Mouse (Mus musculus) adrenal gland, adult 18-20 months (tissue): ENCODE data around the gene Chrnb1. TPM values are rescaled to one million over a fixed set of nuclear protein-coding genes. Genes with fewer than 3 reads are reported as not detected.

Experiments used
- DNase-seq, 2 experiments: peaks; one replicate each; pipeline ENCODE4 v3.0.0; 2021 to 2022; ENCODE audit warnings: low spot score in 2 of 2
- total RNA-seq, 2 experiments: library from RNA; stranded (reverse); gene quantifications; 1 replicate in 1 of 2; 2 replicates in 1 of 2; pipeline ENCODE4 v1.2.3; 2021

The Chrnb1 gene
- total RNA-seq, 2 experiments from 2014 or later = 1.3 to 3.9 TPM

DNA sequence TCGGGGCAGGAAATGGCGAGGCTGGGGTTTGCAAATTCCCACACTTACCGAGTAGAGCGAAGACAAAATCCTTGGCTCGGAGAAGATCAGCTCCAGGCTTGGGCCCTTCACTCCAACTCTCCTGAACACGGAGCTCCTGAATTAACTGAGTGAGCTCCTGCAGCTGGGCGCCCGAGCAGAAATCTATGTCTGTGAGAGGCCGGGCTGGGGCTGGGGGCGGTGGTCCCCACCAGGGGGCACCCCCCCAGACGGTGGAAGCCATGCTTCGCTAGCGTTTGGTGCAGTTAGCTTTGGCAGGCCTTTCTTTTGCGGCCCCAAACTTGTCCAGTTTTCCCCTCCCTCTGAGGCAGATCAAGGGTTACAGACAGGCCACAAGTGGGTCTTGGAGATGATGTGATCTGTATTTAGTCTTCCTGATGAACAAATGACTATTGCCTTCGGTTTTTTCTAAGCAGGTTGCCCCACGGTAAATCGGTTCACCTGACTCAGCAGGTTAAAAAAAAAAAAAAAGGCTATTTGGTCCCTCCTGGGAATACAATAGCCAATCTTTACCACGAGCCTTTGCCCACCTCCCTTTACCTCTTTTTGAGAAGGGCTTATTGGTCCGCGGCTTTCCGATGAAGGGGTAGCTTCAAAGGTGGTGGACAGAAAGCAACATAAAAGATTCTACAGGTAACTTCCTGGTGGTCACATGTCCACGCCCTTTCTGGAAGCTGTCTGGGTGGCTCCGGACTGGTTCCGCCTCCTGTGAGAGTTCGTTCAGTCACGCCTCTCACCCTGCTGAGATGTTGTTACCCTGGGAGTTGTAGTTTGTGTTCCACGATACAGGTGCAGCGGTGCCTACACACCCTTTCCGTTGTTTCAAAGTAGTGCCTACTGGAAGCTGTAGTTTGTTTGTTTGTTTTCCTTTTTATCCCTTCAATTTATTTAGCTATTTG is 9.5 kb upstream of the Chrnb1 start, which contains the start of gene Tmem102:
Tmem102 (minus strand) TSS at position 653 of the 938 bp plus-strand sequence.
- DNase-seq = no peak

DNA sequence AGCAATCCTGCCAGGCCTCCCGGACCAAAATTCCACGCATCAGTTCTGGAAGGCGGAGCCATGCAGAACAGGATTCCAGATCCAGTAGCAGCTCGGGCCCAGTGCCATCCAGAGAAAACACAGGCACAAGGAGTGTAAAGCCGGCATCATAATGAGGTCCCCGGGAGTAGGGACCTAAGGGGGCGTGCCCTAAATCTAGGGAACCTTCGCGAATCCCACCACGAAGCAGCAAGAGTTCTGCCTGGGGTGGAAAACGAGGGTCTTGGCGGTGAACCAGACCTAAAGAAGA is 8.9 kb upstream of the Chrnb1 start:
- peak in 1 of 2 experiments; percentile 23 for DNase-seq

DNA sequence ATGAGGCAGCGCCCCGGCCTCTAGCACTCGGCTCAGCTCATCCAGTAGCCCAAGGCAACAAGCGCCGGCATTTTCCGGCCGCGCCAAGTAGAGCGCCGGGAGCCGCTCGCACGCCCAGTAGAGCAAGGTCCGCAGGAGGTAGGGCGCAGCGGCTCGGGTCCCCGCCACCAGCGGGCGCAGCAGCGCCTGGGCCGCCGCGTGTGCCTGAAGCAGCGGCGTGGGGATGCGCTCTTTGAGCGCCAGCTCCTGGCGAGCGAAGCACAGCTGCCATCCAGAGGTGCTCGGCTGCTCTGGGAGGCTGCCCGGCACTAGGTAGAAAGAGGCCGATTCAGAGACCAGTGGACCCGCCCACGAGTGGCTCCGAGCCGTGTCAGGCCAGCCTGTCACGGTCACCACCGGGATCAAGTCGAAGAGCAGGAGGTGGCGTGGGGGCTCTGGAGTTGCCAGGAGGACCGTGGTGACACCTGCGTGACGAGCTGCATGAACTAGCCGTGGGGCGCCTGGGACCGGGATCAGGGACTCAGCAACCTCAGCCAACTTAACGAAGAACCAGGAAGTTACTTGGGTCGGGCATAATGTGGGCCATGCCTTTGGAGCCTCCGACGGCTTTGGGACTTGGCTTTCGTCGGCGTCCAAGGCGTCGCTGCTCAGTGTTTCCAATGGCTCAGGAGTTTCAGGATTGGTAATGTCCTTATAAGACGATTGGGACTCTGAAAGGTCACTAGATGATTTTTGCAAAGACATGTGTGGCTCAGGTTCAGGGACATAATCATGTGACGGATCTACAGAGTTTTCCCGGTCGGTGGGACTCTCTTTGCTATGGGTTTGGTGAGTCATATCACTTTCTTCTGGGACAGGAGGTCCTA is 8.3 kb upstream of the Chrnb1 start:
- DNase-seq = peak; percentile 78 to 82

DNA sequence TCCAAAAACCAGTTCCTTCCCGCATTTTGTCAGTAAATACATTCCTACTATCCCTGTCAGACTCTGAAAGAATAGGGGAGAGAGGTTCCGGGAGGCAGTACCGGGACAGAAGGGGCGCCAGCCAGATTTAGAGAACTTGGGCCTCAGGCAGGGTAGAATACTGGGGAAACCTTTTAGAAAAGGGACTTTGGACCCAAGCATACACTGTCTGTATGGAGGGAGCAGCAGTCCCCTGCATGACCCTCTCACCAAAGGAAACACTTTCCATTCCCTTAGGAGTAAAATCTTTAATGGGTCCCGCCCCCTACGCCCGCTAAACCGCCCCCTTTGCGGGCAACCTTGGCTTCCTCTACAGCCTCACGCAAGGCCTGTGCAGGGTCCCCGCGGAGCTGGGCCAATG is 7.6 kb upstream of the Chrnb1 start:
- DNase-seq = no peak

DNA sequence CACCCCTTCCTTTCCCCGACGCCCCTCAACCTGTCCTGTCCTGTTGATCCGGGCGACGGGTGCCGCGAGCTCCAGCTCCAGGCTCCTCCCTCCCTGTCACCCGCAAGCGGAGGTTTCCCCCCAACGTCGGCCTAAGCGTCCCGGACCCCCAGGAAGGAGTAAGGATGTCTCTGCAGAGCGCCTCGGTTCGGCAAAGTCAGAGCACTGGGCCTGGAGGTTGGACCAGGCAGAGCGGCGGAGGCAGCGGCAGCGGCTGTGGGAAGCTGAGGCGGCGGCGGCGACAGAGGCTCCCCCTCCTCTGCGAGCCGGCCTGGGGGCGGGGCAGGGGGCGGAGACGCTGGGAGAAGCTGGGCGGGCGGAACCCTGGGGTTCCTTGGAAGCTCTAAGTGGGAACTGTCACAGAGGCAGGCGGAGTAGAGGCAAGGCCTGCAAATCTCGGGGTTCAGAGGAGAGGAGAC is 6.9 kb upstream of the Chrnb1 start:
- peak; percentile 87 to 89 for DNase-seq

DNA sequence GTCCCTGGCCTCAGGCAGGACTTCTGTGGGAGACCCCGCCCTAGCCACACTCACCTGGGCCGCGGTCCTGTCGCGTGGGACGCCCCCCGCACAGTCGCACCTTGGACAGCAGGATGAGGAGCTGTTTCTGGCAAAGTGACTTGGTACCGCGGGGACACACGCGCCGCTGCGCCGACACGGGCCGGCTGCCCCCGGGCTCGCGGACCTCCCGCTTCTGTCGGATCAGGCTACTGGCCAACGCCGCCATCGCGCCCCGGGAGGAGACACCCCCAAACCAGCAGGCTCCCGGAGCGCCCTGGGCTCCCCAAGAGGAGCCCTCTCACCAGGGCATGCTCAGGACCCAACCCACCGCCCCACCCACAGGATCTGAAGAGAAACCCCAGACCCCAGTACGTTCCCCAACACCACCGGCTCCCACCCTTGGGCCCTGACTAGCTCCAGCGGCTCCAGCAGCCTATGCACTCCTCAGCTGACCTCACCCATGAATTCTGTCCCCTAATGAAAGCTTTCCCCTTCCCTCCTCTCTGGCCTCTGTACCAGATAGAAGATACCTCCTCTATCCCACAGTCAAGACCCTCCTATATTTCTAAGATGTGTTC is 5.7 kb upstream of the Chrnb1 start, which contains the start of gene Fgf11:
Fgf11 (minus strand) TSS at position 479 of the 599 bp plus-strand sequence.
- no peak for DNase-seq

DNA sequence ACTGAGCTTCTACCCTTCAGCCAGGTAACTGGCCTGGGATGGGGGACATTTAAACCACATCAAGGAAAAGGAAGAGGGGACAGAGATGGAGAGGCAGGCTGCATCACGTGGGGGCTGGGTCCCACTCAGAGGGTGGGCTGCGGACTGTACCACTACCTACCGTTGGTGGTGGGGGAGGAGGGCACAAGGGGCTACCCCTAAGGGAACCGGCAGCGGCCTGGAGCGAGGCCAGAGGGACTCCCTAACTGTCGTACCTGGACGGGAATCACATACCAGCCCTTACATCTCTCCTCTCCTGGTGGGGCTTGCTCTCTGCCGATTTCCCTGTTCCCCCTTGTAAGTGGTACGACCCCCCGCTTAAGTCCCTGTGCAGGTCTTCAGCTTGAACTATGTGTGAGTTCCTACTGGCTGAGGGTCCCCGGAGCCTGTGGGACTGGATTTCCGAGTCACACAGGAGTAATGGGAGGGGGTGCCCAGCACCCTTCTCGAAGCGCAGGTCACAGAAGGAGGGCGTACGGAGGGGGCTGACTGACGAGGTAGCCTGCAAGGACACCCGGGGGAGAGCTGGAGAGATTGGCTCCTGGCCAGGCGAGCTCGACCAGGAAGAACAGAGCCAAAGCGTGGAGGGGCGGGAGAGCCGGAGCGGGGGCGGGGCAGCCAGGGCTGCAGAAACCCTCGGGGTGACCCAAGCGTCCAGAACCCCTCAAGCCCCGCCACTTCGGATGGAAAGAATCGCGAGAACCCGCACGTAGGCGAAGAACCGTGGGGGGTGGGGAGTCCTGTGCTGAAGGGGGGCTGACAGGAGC is 4.9 kb upstream of the Chrnb1 start:
- DNase-seq = peak in 1 of 2 experiments; percentile 65

DNA sequence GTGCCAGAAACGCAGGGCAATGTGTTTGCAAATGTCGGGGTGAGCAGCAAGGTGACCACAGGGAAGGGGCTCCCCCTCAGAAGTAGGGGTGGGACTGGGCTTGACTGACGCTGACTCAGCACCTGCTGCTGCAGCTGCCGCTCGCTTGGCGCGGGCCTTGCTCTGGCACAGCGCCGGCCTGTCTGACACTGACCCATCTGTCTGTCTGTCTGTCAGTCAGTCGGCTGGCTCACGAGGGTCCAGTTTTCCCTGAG is 4.3 kb upstream of the Chrnb1 start:
- DNase-seq = no peak

DNA sequence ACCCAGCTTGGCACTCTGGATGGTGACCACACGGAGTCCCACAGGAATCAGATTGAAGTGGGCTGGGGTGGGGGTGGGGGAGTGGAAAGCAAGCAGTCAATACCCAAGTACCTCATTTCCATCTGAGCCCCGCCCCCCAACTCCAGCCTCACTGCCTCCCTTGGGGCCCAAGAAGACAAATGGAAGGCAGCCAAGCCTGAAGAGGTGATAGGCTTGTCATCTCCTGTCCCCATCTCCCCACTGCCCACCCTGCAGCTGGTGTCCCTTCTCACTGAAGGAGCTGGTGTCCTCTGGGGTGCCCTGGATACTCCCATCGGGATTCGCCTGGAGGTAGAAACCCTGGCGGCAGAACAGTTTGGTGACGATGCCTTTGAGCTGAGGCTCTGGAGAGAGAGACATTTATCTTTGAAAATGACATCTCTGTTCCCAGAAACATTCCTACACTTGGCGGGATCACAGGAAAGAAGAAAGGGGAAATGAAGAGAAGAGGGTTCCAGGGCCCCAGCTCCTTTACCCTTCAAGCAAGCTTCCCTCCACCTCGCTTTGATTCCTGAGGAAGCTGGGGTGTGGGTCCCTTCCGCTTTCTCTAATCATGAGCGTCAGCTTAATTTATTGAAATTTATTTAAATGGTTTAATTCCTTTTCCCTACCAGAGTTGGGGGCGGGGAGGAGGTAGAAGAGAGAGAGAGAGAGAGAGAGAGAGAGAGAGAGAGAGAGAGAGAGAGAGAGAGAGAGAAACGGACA is 3.8 kb upstream of the Chrnb1 start:
- DNase-seq = no peak

DNA sequence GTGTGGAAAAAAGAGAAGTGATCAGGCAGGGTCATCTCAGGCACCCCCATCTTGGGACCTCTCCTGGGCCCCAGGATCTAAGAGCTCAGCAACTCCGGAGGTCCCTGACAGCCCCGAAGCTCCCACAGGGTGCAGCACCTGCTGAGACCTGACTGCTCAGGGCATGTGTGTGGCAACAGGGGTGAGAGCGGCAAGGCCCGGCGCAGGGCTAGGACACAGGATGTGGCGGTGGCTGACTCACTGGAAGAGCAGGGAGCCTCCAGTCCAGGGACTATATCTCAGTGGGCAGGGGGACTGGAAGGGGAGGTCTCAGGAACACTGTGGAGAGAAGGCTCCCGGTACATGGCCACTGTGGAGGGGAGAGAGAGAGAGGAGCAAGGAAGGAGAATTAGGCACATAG is 2.2 kb upstream of the Chrnb1 start:
- DNase-seq = no peak

DNA sequence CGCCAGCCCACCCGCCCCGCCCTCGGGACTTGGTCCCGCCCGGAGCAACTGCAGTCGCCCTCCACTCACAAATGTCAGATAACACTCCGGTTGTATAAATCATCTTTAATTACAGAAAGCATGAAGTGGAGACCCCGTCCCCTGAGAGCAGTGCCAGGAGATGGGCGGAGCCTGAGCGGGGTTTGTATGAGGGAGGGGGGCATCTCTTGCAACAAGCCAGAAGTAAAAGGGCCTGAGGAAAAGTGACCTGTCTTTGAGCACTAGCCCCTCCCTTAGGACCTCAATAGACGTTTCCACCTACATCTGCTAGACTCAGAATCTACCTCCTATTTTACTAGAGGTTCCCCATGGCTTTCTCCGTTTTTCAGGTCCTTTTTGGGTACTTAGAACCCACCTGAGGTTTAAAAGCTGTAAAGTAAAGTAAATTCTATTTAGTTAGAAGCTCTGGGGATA is 266 bp upstream of the Chrnb1 start:
- no peak for DNase-seq

DNA sequence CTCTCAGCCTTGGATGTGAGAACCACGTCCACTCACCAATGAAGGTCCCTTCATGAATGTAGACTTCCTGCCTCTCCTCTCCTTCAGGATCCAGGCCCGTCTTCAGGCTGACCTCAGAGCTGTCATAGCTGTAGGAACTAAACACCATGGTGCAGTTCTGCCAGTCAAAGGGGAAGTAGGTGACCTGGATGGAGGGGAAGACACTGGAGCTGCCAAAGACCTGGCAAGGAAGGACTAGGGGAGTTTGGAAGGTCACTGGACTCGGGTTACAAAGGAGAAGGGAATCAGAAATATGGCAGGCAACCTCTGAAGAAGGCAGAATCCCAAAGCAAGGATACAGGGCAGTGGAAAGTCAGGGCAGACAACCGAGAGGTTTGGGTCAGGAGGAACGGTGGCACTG is 2.3 kb downstream of the Chrnb1 start:
- DNase-seq = no peak

DNA sequence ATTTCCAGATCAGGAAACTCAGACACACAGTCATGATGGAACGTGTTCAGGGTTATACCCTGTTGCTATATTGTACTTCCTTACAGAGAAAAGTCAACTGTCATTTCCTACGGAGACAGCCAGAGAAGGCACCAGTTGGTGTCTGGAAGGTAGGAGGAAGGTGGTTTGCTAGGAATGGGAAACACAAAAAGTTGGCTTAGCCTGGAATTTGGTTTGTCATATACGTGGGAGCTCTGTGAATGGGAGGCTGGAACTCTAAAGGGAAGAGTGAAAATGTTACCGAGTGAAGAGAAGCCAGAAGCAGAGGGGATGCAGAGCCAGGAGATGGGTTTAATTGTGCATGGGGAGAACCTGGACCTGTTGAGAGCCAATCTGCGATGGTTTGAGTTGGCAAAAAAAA is 4.3 kb downstream of the Chrnb1 start:
- DNase-seq = no peak

DNA sequence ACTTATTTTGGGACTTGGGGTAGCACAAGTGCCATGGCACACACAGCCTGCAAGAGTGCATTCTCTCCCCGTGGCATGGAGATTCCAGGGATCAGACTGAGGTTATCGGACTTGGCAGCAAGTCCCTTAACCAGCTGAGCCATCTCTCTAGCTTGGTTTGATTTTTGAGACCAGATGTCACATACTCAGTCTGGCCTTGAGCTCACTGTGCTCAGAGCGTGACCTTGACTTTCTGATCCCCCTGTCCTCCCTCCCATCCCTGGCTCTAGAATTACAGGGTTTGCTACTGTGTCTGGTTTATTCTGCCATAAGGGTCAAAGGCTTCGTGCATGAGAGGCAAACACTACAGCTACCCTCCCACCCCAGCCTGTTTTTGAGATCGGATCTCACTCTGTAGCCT is 6.3 kb downstream of the Chrnb1 start:
- no peak for DNase-seq

DNA sequence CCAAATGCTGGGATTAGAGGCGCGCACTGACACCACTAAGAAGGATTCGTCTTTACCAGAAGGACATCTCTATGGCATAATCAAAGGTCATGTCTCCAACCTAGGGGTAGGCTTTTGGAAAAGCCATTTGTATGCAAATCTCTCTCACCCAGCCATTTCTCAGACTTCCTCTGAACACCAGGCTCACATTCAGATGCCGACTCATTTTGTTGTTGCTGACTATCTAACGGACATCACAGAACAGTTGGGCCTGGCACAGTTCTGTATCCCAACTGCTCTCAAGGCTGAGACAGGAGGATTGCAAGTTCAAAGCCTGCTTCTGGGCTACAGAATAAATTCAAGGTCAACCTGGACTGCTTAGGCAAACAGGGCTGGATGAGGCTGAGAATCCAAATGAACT is 8.4 kb downstream of the Chrnb1 start:
- no peak for DNase-seq

DNA sequence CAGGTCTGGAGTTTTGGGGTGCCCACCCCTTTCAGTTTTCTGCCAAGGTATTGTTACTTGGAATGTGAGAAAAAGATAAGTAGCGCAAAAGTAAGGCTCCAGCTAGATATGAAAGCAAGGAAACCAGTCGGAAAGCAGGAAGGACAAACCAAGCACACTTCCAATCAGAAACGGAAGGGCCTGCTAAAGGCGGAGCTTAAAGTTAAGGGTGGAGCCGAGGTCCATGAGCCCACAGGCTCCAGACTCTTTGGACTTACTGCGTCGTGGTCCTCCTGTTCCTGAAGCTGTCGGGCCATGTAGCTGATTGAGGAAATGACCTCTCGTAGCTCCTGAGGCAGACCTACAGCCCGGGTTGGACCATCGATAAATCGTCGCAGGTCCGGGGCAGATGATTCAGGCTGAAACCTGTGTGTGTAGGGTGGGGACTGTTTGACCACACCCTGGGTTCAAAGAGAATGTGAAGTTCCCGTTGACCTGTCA is 10.9 kb downstream of the Chrnb1 start:
- DNase-seq = no peak

DNA sequence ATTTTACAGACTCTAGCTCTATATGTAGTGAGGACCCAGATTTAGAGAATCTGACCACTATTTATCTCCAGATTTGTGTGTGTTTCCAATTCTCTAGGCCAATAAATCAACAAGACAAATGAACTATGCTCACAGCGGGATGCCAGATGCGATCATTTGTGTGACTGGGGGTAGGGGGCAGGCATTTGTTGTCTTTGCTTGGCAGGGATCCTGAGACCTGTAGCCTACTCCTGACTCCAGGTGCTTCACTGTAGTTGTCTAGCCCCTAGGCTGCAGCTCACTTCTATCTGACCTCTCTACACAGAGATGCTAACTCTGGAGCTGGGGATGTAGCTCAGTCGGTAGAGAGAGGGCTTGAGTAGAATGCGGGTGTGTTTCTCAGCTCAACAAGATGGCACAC is 13.9 kb downstream of the Chrnb1 start:
- no peak for DNase-seq

DNA sequence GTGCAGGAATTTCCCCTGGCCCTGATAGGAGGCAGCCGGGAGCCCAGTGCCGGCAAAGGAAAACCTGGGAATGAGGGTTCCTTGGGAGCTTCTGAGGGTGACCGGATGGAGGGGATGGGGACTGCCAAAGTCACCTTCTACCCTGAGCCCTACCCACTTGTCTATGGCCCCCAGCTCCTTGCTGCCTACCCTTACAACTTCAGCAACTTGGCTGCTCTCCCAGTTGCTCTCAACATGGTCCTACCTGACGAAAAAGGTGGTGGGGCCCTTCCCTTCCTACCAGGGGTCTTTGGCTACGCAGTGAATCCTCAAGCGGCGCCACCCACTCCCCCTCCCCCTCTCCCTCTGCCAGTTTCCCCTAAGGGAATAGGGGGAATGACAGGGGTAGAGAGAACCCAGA is 16.8 kb downstream of the Chrnb1 start:
- no peak for DNase-seq

DNA sequence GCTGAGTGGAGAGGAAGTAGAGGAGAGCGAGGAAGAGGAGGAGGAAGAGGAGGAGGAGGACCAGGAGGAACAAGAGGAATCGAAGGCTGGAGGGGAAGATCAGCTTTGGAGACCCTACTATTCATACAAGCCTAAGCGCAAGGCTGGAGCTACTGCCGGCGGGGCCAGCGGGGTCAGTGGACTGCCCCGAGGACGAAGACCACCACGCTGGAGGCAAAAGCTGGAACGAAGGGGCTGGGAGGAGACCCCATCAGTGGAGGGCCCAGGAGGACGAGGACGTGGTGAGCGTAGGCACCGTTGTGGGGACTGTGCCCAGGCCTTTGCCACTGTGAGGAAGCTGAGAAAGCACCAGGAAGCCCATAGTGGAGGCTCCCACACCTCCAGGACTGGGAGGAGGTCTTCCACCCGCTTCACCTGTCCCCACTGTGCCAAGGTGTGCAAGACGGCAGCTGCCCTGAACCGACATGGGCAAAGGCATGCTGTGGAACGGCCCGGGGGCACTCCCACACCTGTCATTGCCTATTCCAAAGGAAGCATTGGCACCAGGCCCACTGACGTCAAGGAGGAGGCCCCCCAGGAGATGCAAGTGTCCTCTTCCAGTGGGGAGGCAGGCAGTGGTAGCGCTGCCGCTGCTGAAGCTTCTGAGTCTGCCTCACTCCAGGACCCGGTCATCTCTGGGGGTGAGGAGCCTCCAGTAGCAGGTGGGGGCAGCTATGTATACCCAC is 17.3 kb downstream of the Chrnb1 start:
- DNase-seq = no peak
